Mouse (Mus musculus) heart, adult 2 months (tissue): ENCODE results near the gene Ip6k3. TPM values are rescaled to one million over a fixed set of nuclear protein-coding genes. Genes with fewer than 3 reads are reported as not detected.
A peak's percentile ranks its signal among the peaks of the same experiment; 100 is the strongest.

Source experiments
- DNase-seq, 2 experiments: peaks; one replicate each; pipeline ENCODE4 v3.0.0; 2021
- H3K27ac ChIP-seq: fragments of 200-600 bp; 2 replicates; pipeline ENCODE4 v1.8.1; 2022
- H3K27me3 ChIP-seq: fragments of 200-500 bp; 2 replicates; pipeline ENCODE4 v1.6.1; 2012; ENCODE audit warnings: mild to moderate bottlenecking, low read length, inconsistent platforms, mixed read lengths; ENCODE audit not compliant: control insufficient read depth, insufficient read depth
- H3K36me3 ChIP-seq: fragments of 200-500 bp; 2 replicates; pipeline ENCODE4 v1.6.1; 2012; ENCODE audit warnings: low read length, inconsistent platforms; ENCODE audit not compliant: control insufficient read depth, insufficient read depth
- H3K4me1 ChIP-seq: fragments of 200-500 bp; 2 replicates; pipeline ENCODE4 v1.6.1; 2011; ENCODE audit warnings: low read length; ENCODE audit not compliant: control insufficient read depth, insufficient read depth
- H3K4me3 ChIP-seq: fragments of 200-600 bp; 2 replicates; pipeline ENCODE4 v1.8.1; 2022
- H3K79me2 ChIP-seq: fragments of 200-500 bp; replicated peaks from 2 replicates; pipeline ENCODE4 v1.6.1; 2012; ENCODE audit warnings: mild to moderate bottlenecking, inconsistent platforms, low read length, moderate library complexity, mixed read lengths; ENCODE audit not compliant: control insufficient read depth, insufficient read depth
- H3K9ac ChIP-seq: fragments of 200-500 bp; 2 replicates; pipeline ENCODE4 v1.6.1; 2012; ENCODE audit warnings: low read depth, mild to moderate bottlenecking, control low read depth, inconsistent platforms, low read length, mixed read lengths
- CTCF ChIP-seq: fragments of 200-600 bp; IDR thresholded peaks from 2 replicates; pipeline ENCODE4 v1.8.1; 2022; ENCODE audit warnings: antibody characterized with exemption, mild to moderate bottlenecking, moderate library complexity
- EP300 ChIP-seq: fragments of 200-500 bp; IDR thresholded peaks from 2 replicates; pipeline ENCODE4 v1.6.1; 2011; ENCODE audit warnings: low read depth, low read length, control low read depth; ENCODE audit not compliant: insufficient read depth
- POLR2A ChIP-seq: fragments of 200-500 bp; IDR thresholded peaks from 2 replicates; pipeline ENCODE4 v1.6.1; 2011; ENCODE audit warnings: mild to moderate bottlenecking, low read depth, low read length, control low read depth; ENCODE audit not compliant: insufficient read depth
- WGBS: fragments of 180-500 bp; shearing (Covaris S2); methylation state at CpG from one replicate; pipeline ENCODE4 v1.1.7; 2018; 5-methylcytosine and 5-hydroxymethylcytosine counted together
- intact Hi-C: fragments of 180-260 bp; cut with DNase I; formaldehyde crosslinking; loops from one replicate; pipeline ENCODE4 v1.15.1; 2025
- polyA plus RNA-seq: library from polyadenylated mRNA; depleted of rRNA; stranded (reverse); fragments of >200 nt; gene quantifications from 2 replicates; pipeline ENCODE4 v1.2.3, GENCODE M21; 2012
- total RNA-seq, 2 experiments: library from RNA; stranded (reverse); gene quantifications; 2 replicates each; pipeline ENCODE4 v1.2.3; 2021

Ip6k3 gene
- total and polyA plus RNA-seq, 3 experiments, result 4.1 to 10.1 (median 5.6) TPM

DNA sequence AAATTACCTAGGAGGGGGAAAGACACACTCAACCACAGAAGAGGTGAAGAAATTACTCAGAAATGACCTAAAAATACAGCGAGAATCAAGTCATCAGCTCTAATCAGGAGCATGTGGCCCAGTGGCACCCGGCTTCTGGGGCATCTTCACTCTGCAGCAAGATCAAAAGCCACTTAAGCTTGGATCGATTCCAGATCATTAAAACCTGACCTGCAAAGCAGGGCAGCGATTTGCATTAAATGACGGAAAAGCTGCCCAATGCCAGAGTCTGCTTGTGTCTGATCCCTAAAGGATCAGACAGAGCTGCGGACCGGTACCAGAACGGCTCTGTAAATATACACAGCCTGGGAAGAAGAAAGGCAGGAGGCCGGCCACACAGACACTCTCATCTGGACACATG lies 28.6 kb upstream of the Ip6k3 start:
- no peaks in the 10 kb centered on the region for H3K4me1 ChIP-seq
- H3K27me3 ChIP-seq, result no peaks in the 10 kb centered on the region
- 83% methylated on average over 9 of the region's 9 CpGs for WGBS
- no peak overlapping the region for H3K4me3 ChIP-seq
- no peak overlapping the region for H3K27ac ChIP-seq
- DNase-seq, result no peak
- TF ChIP-seq CTCF (no peak), POLR2A (no peak), EP300 (no peak)
- intact Hi-C loops, result no loop called here
- H3K36me3 ChIP-seq, result no peaks in the 10 kb centered on the region
- no peaks in the 10 kb centered on the region for H3K79me2 ChIP-seq
- no peak overlapping the region for H3K9ac ChIP-seq

DNA sequence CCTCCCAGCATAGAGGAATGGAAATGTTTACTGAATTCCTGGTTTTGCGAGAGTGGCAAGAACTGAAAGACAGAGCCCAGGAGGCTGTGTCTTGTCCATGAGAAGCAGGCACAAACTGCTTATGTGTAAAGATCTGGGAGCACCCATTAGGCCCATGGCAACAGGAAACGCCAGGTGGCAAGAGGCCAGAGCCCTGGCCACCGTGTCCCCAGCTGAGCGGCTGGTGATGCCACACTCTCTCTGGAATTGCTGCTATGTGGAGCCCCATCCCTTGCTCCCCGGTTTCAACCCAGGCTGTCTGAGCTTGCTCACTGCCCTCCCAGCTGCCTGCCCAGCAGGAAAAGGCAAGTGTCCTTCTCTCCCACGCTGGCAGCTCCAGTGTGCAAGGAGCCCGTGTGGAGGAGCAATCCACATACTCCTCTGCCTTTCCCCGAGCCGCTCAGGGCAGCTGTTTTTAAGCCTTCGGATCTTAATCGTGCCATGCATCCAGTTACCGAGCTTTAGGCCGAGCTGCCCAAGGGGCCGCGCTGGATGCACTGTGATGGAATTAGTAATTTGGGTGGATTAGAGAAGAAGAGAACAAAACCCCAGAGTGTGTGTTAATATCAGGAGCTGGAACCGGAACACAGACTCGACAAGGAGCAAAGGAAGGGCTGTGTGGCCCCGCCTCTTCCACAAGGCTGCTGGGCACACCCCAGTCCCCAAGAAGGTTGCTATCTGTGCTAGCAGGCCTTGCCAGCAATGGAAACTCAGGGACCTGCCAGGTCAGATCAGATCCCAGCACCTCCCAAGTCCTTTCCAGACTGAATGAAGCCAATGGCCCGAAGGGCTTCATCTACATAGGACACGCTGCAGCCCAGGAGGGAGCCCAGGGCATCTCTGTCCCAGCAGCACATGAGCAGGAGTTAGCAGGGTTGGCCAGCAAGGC lies 26.9 kb upstream of the Ip6k3 start:
- intact Hi-C loops, result loop anchor here (5.0 kb wide), 1 partner anchor 162 kb away; no protein-coding TSS in a partner anchor

DNA sequence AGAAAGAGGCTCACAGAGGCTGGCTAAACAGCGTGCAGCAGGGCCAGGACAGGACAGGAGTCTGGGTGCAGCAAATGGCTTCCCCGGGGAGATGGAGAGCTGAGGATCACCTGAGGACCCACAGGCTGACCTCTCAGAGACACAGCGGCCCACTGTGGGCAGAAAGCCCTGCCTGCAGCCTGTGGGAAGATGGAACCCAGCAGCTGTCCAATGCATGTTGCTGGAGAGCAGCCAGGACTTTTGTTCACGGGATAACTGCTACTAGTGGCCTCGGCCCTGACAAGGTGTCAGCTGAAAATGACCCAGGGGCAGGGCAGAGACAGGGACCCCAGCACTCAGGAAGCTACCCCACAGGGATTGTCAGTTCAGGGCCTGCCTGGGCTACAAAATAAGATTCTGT lies 24.2 kb upstream of the Ip6k3 start:
- no peak overlapping the region for H3K9ac ChIP-seq
- WGBS, result 47% methylated on average over 5 of the region's 5 CpGs
- no peaks in the 10 kb centered on the region for H3K4me1 ChIP-seq
- DNase-seq, result no peak
- H3K36me3 ChIP-seq, result no peaks in the 10 kb centered on the region
- H3K27ac ChIP-seq, result no peak overlapping the region
- no peaks in the 10 kb centered on the region for H3K27me3 ChIP-seq
- H3K79me2 ChIP-seq, result no peaks in the 10 kb centered on the region
- intact Hi-C loops, result loop anchor here (5.0 kb wide), 1 partner anchor 160 kb away; no protein-coding TSS in a partner anchor
- no peak for TF ChIP-seq EP300
- TF ChIP-seq CTCF, result no peak
- TF ChIP-seq POLR2A, result no peak
- H3K4me3 ChIP-seq, result no peak overlapping the region

More for the DNA sequence above, 26.9 kb upstream of the Ip6k3 start:
- H3K9ac ChIP-seq, result no peak overlapping the region
- DNase-seq, result no peak
- H3K36me3 ChIP-seq, result no peaks in the 10 kb centered on the region
- H3K4me3 ChIP-seq, result no peak overlapping the region
- 65% methylated on average over 20 of the region's 20 CpGs for WGBS
- TF ChIP-seq EP300 (no peak), POLR2A (no peak), CTCF (no peak)
- no peak overlapping the region for H3K27ac ChIP-seq
- no peaks in the 10 kb centered on the region for H3K79me2 ChIP-seq
- H3K4me1 ChIP-seq, result no peaks in the 10 kb centered on the region
- H3K27me3 ChIP-seq, result no peaks in the 10 kb centered on the region

DNA sequence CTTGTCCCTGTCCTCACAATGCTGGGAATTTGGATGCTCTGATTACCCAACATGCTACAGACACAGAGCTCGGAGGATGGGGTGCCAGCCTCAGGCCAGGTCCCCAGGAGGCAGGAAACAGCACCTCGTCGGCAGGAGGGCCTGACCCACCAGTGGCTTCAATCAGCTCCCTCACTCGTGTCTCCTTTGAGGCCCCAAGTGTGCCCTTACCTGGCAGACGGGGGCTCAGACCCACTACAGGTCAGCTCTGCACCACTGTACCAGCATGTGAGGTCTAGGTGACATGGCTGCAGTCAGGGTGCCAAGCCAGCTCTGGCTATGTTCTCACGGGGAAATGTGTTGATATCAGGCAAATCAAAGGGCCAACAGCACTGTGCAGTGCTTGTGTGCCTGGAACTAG lies 23.6 kb upstream of the Ip6k3 start:
- no peaks in the 10 kb centered on the region for H3K36me3 ChIP-seq
- DNase-seq, result no peak
- 77% methylated on average over 6 of the region's 6 CpGs for WGBS
- intact Hi-C loops, result loop anchor here (5.0 kb wide), 1 partner anchor 159 kb away; no protein-coding TSS in a partner anchor
- no peak overlapping the region for H3K4me3 ChIP-seq
- TF ChIP-seq EP300, result no peak
- no peak for TF ChIP-seq POLR2A
- TF ChIP-seq CTCF, result no peak
- H3K27ac ChIP-seq, result no peak overlapping the region
- no peaks in the 10 kb centered on the region for H3K79me2 ChIP-seq
- no peak overlapping the region for H3K9ac ChIP-seq
- no peaks in the 10 kb centered on the region for H3K27me3 ChIP-seq
- H3K4me1 ChIP-seq, result no peaks in the 10 kb centered on the region

DNA sequence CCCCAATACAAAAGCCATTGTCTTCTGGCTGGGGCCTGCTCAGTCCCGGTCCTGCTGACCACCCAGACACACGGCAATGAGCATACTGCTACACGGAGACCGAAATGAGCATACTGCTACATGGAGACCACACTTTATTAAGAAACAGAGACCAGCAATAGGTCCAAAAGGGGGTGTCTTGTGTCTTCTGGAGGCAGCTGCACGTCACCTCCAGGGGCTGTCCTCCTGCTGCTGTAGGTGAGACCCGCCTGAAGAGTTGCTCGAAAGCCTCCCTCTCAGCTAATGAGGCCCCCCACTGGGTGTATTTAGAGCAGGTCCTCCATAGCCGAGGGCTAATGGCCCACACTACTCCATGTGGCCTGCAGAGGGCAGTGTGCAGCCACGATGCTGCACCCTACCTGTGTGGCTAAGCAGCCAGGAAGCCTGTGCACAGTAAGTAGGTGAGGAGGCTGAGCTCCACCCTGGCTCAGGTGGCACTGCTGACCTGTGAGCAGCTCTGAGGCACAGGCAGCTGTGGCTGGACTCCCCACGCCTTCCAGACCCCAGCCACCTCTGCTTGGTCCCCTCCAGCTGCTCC lies 22.1 kb upstream of the Ip6k3 start:
- Histone ChIP-seq H3K4me1 (no peaks in the 10 kb centered on the region), H3K9ac (no peak overlapping the region), H3K4me3 (no peak overlapping the region), H3K27me3 (no peaks in the 10 kb centered on the region), H3K79me2 (no peaks in the 10 kb centered on the region), H3K27ac (no peak overlapping the region), H3K36me3 (no peaks in the 10 kb centered on the region)
- WGBS, result 55% methylated on average over 10 of the region's 10 CpGs
- intact Hi-C loops, result loop anchor here (5.0 kb wide), 1 partner anchor 157 kb away; no protein-coding TSS in a partner anchor
- TF ChIP-seq POLR2A (no peak), CTCF (peak; percentile 98), EP300 (no peak)
- peak; percentile 46 to 73 for DNase-seq

DNA sequence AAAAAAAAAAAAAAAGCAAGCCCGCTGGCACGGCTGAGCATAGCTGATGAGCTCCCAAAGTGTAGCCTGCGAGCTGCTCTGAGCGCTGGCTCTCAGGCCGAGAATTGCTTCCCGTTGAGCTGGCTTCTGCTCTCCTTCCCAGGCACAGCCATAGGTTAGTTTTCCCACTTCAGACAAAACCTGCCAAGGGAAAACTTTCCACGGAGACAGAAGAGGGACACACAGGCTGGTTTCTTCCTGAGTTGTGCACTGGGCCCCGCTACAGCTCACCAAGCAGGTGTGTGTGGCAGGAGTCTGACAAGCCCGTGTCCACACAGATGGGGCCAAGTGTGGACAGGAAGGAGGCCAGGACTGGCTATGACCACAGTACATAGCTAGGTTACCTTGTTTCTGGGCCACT lies 21.3 kb upstream of the Ip6k3 start:
- no peak for TF ChIP-seq CTCF
- Histone ChIP-seq H3K4me1 (no peaks in the 10 kb centered on the region), H3K27ac (no peak overlapping the region), H3K27me3 (no peaks in the 10 kb centered on the region), H3K79me2 (no peaks in the 10 kb centered on the region), H3K4me3 (no peak overlapping the region), H3K36me3 (no peaks in the 10 kb centered on the region), H3K9ac (no peak overlapping the region)
- DNase-seq, result no peak
- intact Hi-C loops, result no loop called here
- WGBS, result 68% methylated on average over 9 of the region's 9 CpGs
